Mouse (Mus musculus) cerebellum, postnatal 25 days (tissue): ENCODE measurements around the gene Glrb.

Experiments used
- DNase-seq, 2 experiments: peaks; one replicate each; pipeline ENCODE4 v3.0.0; 2021; ENCODE audit warnings: mixed read lengths in 2 of 2

The Glrb gene

DNA sequence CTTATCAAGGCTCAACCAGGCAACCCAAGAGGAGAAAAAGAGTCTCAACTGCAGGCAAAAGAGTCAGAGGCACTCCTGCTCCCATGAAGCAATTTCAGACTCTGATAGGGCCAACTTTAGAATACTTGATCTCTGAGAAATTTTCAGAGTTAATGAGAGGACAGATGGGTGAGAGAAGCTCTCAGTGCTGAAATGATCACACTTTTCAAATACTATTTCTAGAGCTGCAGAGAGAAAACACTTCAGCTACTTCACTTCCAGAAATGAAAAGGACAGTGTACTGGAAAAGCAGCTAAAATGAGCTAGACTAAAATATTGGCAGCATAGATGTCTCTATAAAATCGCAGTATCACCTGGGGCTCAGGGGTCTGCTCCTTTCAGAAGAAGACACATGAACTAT, 94.8 kb downstream of the Glrb start:
- no peak for DNase-seq

DNA sequence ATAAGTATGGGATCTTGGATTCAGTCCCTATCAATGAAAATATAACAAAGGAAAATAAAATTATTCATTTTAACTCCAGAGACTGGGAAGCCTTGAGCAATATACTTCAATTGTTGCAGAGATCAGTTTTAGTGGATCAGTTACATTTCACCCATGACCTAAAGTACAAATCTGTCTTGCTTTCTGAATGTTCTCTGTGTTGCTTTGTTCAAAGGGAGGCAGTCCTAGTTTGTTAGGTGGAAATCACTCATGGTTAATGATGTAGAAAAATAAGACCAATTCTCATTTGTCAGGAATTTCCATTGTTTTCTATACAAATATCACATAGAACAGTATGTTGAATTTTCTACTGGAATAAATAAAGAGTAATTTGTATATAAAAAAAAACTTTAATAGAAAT, 99.7 kb downstream of the Glrb start:
- DNase-seq, result no peak

GRCm38 (mm10) chr3:80812237-80812636, 101.2 kb downstream of the Glrb start:
- no peak for DNase-seq

DNA sequence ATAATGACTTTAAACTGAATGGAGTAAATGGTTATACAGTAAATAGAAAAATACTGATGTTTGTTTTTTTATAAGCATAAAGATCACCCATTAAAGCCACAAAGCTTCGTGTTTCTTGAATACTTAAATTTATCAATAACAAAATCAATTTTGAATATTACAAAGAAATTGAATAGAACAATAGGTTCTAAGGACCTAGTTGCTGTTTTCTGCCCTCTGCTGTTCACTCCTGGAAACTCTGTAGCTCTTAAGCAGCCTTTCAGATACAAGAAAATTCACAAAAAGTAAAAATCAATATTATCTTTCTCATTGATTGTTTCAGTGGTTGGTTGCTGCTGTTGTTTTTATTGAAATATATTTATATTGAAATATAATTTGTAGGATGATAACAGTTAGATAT, 108.1 kb downstream of the Glrb start:
- peak; percentile 15 to 70 for DNase-seq

DNA sequence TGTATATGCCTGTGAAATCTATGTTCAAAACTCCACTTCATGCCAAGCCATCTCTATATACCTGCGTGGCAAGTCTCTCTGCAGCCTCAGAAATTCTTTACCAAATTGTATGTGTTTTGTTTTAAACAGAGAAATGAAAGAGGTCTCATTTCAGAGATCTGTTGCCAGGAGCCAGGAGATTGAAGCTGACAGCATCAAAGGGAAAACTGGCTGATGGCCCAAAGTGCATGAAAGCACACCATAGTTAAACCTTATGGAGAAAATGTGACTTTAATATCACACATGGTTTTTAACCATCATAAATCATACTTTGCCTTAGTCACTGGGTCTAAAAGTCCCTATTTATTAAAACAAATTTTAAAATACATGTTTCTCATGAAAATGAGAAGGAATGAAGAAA, 109.6 kb downstream of the Glrb start:
- DNase-seq, result peak; percentile 16 to 48

GRCm38 (mm10) chr3:80803211-80803610, 110.2 kb downstream of the Glrb start:
- peak; percentile 18 to 19 for DNase-seq

DNA sequence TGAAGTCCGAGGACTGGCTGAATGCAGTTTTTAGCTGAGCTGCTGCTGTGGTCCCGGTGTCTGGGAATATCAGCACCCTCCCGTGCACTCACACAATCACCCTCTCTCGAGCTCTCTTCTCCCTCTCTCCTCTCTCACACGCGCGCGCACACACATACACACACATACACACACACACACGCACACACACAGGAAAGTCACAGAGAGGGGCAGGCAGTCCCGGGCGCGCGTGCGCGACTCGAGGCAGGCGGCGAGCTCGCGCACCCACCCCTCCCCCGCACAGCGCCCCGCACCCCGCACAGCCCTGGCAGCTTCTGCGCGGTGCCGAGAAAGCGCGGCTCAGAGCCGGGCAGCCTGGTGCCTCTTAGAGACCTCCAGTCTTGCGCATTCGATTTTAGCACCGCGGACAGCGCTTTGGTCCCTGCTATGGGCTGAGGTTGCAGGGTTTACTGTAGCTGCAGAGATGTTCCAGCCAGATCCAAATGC, 110.8 kb downstream of the Glrb start, which contains the start of gene Gria2:
Gene Gria2, minus strand, starts transcription at position 240 of the 486 bp plus-strand sequence.
- DNase-seq, result peak; percentile 93 to 95

DNA sequence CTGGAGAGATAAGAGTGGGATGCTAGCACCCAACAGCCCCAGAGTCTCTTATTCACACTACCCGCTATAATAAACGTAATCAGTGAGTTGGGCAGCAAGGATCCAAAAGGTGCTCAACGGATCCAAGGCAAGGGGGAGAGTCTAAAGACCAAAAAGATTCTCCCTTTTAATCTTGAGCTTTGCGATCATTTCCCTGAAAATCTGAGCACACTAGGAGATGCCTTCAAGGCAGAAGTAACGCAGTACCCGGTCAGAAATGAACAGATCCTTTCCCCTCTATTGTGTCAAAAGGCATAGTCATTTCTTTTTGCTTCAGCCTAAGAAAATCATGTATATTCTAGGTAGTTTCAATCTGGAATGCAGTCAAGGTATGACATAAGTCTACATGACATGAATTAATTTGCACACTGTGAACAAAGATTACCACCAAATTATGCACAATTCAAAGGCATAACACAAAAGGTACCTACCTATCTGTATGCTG, 111.6 kb downstream of the Glrb start:
- DNase-seq, result no peak

DNA sequence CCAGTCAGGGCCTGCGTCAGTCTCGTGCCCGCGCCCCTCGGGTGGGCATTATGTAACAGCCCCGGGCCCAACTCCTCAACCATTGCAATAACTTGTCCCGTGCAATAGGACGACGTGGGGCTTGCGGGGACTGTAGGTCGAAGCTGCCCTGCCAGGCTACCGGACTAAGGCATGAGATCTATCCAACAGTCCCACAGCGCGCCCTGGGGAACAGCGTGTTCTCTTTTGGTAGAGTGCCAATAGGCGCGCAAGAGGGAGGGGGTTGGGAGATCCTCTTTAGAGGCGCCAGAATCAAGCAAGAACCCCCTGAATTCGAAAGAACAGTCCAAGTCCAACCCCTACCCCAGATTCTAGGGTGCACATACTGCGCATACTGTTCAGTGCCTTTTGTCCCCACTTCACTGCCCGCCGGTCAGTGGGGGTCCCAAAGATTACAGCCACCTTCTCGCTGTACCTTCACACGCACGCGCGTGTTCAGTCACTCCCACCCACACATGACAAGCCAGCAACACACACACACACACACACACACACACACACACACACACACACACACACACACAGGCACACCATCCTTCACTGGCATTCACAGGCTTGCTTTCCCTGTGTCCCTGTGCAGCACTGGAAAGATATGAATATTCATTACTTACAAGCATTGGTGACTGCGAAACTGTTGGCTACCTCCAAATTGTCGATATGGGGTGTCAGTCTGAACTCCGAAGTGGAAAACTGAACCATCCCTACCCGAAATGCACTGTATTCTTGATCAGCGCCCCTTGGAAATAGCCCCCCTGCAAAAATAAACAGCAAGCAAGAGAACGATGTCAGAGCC, 112.2 kb downstream of the Glrb start:
- peak; percentile 84 to 85 for DNase-seq

DNA sequence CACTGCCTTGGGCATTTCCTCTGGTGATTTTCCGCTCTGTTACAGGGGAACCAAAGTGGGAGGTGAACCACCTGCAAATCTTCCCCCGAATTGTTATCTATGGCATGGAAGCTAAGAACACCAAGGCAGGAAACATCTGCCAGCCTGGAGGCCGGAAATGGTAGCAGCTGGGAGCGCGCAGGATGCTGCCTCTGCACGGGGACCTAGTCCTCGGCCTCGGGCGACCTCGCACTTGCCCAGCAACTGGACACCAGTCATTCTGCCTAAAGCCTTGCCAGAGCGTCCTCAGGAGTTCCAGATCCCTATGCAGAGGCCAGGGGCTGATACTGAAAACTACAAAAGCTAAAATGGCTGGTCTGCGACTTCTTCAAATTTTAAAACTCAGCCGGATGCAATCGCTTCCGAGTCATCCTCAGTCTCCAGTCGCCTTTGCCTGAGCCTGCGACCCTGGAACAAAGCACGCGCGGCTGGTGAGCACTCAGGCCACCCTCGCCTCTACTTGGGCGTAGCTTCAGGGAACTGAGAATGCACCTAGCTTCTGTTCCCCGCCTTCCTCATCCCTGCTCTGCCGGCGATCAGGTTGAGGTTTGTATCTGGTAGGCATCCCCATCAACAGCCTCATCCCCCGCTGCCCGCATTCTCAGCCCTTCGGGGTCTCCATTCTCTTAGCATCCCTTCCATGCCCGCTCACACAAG, 113.0 kb downstream of the Glrb start:
- peak; percentile 66 to 74 for DNase-seq

GRCm38 (mm10) chr3:80797935-80798334, 115.5 kb downstream of the Glrb start:
- no peak for DNase-seq

GRCm38 (mm10) chr3:80796764-80797163, 116.7 kb downstream of the Glrb start:
- no peak for DNase-seq

DNA sequence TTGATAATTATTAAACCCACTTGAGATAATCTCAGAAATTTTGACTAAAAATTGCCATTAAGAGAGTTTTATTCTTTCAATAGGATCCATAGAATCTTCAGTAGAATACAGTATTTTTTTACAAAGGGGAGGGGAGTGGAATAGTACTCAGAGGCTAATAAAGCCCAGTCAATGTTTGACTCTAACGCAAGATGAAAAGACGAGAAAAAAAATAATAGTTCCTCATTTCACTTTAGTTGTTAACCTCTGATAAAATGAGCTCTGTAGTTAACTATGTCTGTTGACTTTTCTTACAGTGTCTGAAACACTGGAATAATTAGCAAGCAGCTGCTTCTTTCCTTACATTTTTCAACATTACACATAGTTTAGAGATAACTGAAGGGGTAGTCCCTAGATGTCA, 118.2 kb downstream of the Glrb start:
- no peak for DNase-seq
